Mouse (Mus musculus) B cell, adult 62 days (primary cell): ENCODE results near the gene Zfp935. TPM values are rescaled to one million over a fixed set of nuclear protein-coding genes. Genes with fewer than 3 reads are reported as not detected.

Source experiments
- total RNA-seq: library from RNA; stranded (reverse); gene quantifications from 4 replicates; pipeline ENCODE4 v1.2.4, GENCODE M21; 2023

The Zfp935 gene
- not detected in 4 replicates for total RNA-seq

DNA sequence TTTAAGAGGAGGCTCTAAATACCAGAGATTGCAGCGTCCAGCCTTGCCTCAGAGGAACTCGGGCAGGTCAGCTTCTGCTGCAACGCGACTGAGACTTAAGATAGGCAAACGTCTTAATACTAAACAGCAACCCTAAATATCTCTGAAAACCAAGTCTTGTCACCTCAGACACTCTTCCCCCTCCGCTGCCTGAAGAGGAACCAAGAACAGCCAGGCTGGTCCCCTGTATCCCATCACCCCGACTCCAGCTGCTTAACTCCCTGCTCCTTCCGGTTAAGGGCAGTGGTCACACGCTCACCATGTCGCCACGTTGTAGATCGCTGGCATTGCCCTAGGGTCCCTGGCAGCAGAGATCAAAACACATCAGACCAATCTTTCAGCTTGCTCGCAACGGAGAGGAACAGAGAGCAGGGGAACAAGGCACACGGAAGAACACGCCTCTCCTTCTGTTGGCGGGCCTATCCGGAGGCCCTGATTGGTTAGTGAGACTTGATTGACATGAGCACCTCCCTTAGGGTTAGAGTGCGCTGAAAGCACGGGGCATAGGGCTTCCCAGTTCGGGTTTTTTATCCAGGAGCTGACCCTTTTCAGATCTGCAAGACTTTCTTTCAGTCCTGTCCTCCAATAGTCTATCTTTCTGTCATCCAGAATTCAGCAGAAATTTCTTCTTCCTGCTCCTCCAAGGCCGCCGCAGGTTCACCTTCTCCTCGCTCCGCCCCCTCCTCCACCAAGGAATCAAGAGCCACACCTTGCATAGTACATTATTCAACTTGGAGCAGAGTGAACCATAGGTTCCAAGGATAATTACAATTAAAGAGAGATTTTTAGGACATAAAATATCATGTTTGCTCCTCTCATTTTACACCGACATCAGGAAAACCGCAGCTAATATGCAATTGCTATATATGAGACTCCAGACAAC, at the start of gene Zfp935:
Zfp935 (minus strand) TSS at position 323 of the 922 bp plus-strand sequence.

DNA sequence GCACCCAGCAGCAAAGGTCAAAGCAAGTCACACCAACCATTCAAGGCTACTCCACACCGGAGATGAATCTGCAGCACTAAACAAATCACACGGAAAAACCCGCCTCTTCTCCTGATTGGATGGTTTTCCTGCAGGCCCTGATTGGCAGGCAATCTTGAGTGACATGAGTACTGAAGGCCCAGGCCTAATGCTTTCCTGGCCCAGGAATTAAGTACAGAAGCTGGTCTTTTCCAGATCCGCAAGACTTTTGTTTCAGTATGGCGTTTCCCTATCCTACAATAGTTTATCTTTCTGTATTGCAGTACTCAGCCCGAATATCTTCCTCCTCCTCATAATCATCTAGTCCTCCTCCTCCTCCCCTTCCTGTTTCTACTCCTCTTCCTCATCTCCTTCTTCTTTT, 12.8 kb upstream of the Zfp935 start, which contains the start of gene Zfp934:
Zfp934 (minus strand) TSS at position 101 of the 400 bp plus-strand sequence.

DNA sequence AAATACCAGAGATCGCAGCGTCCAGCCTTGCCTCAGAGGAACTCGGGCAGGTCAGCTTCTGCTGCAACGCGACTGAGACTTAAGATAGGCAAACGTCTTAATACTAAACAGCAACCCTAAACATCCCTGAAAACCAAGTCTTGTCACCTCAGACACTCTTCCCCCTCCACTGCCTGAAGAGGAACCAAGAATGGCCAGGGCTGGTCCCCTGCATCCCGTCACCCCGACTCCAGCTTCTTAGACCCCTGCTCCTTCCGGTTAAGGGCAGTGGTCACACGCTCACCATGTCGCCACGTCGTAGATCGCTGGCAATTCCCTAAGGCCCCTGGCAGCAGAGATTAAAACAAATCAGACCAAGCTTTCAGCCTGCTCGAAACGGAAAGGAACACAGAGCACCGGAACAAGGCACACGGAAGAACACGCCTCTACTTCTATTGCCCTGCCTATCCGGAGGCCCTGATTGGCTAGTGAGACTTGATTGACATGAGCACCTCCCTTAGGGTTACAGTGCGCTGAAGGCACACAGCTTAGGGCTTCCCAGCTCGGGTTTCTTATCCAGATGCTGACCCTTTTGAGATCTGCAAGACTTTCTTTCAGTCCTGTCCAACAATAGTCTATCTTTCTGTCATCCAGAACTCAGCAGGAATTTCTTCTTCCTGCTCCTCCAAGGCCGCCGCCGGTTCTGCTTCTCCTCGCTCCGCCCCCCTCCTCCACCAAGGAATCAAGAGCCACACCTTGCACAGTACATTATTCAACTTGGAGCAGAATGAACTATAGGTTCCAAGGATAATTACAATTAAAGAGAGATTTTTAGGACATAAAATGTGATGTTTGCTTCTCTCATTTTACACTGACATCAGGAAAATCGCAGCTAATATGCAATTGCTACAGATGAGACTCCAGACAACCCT, 91.6 kb downstream of the Zfp935 start, which contains the start of gene Gm49359:
Gm49359 (minus strand) TSS at position 409 of the 911 bp plus-strand sequence.

Other genes starting within 250 kb of the Zfp935 start
- gene Gm3604, start 175.3 kb downstream of the Zfp935 start, total RNA-seq: 0.61 to 1.8 TPM (median 0.86 TPM) in 4 replicates
- gene Gm49359, start 91.7 kb downstream of the Zfp935 start, total RNA-seq: 13.8 to 18.8 TPM (median 14.6 TPM) in 4 replicates
- gene Zfp934, start 12.7 kb upstream of the Zfp935 start, total RNA-seq: 6.6 to 12.4 TPM (median 9.7 TPM) in 4 replicates
- 2.3 to 7.2 TPM (median 3.5 TPM) in 4 replicates for gene 6720489N17Rik, start 65.7 kb upstream of the Zfp935 start, total RNA-seq
- gene Platr25, start 202.2 kb upstream of the Zfp935 start, total RNA-seq: 11.7 to 21.0 TPM (median 15.7 TPM) in 4 replicates
- 2.4 to 3.6 TPM (median 2.9 TPM) in 4 replicates for gene Gm5141, start 227.3 kb upstream of the Zfp935 start, total RNA-seq